Mouse (Mus musculus): ENCODE results near the gene Sergef.

Gene Sergef

DNA sequence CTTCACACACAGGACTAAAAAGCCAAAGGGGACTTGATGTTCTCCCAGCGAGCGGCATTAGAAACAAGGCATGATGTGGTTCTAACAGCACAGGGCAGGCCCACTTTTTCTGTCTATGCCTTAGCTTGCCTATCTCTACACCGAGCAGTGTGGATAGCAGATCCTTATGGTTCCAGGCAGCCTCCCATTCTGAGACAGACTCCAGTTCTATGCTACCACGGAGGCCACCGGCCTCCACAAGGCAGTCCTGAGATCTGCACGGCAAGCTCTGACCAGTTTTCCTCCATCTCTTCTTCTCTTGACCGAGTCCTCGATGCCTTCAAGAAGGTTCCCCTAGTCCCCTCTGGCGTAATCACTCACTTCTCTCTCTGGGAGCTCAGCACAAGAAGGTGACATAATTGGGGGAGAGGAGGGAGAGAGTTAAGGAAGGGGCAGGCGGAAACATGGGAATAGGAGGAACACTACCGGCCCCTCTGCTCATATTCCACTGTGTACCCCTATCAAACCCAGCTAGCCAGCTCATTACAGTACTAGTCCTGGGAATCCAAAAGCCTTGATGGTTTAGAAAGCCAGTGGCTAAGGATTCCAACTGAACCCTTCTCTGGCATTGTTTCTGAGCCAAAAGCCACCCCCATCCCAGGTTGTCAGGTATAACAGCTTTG, 104.7 kb downstream of the Sergef start:
- no peak for DNase-seq

DNA sequence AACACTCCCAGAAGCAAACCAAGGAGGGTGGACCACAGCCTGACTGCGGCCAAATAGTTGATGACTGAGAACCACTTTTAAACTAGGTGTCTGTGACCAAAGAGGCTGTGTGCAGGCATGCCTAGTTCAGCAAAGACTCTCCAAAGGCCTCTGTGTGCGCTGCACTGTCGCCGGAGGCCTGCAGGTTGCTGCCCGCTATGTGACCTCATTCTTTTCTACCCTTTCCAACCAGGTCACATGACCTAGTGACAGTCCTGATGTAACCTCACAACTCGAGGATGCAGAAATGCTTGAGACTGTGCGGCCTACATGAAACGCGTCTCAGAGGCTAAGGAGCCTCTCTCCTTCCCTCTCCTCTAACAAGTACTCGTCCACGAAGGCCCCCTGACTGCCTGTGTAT, 106.1 kb downstream of the Sergef start:
- DNase-seq = no peak

DNA sequence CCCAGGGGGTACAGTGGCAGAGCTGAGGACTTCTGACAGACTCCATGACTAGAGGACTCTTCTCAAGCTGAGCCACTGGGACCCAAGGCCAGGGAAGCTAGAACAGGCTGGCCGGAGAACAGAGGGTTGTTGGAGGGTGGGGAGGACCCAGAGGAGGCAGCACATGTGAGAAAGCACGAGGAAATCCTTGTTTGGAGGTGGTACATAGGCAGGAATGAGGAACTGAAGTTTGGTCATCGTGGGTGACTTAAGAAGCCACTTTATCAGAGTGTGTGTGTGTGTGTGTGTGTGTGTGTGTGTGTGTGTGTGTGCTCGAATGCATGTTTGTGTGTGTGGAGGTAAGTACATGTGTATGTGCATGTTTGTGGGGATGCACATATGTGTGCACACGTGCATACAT, 108.3 kb downstream of the Sergef start:
- no peak for DNase-seq

DNA sequence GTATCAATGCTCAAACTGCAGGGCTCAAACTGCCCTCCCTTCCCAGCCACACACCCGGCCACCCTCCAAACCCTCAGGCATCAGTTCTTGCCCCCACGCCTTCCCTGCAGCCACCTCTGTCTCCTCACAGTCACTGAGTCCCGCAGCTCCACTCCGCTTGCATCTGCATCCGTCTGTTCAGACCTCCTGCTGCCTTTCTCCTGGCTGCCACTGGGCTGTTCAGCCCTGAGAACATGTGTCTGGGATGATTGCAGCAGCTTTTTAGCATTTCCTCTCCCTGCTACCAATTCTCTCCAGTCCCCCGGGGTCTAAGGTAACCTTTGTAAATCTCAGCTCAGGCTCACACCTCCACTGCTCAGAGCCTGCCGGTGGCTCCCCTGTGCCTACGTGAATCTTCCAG, 109.7 kb downstream of the Sergef start:
- DNase-seq = no peak

DNA sequence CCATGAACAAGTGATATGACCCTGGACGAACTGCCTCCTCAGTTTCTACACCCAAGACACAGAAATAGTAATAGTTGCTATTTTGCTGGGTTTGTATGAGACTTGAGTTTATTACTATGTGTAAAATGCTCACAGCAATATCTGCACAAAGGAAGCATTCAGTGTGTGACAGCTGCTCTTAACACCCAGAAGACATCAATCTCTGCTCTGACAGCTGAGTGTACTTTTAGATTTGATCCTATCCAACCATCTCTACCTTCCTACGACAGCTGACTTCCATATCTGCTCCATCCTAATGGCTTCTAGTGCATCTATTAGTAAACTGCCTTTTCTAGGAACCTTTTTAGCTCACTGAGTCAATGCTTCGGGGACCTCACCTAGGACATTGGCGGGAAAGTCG, 110.3 kb downstream of the Sergef start:
- DNase-seq = no peak

DNA sequence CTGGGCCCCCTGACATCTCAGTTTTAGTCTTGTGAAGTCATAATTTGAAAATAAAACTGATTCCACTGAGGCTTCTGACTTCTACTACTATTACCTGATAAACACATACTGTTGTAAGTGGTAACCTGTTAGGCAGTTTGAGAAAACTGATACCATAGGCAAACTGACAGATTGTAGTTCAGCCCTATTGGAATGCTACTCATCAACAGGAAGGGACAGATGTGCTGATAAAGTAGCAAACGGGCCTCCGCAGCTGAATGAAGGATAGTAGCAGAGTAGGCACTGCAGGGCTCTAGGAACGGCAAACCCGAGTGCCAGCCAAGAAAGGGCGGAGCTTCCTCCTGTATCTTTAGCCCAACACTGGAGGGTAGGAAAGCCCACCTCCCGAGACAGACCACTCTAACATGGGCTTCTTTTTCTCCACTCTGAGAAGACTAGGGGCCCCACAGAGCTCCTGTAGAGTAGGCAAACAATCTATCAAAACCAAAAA, 112.9 kb downstream of the Sergef start:
- DNase-seq = no peak

DNA sequence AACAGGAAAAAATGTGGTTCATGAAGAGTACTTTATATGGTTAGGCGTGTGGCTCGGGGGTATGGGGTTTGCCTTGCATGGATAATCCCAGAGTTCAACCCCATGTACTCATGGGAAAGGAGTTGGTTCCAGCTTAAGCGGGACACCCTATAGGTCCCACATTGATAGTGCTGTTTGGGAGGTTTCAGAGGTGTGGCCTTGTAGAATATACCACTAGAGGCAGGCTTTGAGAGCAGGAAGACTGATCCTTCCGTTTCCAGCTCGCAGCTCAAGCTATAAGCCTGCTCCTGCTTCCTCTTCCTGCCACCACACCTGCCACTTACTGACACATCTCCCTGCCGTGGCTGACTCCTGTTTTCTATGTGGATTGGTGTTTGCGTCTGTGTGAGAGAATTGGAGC, 116.4 kb downstream of the Sergef start:
- no peak for DNase-seq

DNA sequence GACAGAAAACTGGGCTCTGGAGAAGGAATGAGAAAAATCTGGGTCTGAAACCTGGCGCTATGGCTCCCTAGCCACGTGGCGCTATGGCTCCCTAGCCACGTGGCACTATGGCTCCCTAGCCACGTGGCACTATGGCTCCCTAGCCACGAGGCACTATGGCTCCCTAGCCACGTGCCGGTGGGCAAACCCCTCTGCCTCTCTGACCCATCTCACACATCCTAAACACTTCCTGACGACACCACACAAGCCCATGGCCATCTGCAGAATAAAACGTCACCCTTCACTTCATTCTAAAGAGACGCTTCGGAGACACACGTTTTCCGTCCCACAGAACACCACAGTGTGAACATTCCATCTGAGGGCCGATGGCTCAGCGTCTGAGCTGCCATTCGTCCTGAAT, 117.8 kb downstream of the Sergef start:
- DNase-seq = no peak

DNA sequence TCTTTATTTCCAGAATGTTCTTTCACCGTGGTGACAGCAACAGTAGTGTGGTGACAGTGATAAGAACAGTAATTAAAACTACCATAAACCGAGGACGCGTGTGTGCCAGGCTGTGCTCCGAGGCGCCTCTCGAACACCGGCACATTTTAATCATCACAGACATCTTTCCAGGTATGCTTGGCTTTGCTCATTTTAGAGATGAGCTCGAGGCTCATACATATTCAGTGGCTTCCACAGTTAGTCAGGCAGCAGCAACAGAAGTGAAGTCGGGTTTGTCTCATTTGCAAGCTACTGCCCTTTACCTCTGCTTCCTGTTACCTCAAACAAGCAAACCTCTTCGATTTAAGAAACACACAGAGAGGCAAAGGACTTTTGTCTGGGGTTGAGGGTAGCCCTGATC, 120.5 kb downstream of the Sergef start:
- DNase-seq = no peak

DNA sequence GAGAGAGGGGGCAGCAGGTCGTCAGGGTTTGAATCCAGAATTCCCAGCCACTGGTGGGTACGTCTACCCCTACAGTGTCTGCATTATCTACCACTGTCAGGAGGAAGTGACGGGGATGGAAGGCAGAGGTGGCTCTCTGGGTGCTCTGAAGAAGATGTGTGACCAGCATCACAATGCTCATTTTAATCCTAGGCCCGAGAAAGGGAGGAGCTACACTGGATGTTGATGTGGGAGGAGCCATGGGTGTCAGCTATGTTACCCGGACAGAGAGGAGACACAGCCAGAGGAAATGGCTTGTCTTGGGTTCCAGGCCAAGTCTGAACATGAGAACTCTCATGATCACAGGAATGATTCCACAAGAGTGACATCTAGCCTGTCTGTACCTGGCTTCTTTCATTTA, 122.4 kb downstream of the Sergef start:
- no peak for DNase-seq

DNA sequence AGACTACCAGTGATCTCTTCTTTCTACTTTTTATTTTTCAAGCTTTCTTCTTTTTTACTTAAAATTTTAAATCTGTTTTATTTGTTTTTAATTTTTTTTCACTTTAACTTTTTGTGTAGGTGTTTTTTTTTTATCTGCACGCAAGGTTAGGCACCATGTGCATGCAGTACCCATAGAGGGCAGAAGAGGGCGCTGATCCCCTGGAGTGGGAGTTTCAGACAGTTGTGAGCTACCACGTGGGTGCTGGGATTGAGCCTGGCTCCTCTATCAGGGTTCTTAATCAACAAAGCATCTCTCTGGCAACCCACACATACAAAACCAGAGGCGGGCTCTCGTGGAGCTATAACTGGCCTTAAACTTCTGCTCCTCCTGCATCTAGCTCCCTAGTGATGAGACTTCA, 123.6 kb downstream of the Sergef start:
- peak; percentile 31 for DNase-seq

DNA sequence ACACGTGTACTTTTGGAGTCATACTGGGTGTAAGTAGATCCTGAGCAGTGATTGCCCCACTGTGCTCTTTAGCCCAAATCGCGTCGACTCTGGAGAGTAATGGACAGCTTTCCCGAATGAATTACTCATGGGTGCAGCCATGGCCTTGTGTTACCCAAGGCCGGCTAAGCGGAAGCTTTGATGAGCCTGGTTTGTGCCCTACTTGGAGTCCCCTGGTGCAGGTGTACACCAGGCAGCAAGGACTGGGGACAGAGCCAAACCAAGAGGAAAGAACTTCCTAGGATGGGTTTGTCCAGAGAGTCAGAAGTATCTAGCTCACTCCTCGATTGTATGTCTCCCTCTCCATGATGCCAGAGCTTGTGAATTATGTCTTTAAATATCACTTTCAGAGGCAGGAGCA, 124.6 kb downstream of the Sergef start:
- DNase-seq = no peak

DNA sequence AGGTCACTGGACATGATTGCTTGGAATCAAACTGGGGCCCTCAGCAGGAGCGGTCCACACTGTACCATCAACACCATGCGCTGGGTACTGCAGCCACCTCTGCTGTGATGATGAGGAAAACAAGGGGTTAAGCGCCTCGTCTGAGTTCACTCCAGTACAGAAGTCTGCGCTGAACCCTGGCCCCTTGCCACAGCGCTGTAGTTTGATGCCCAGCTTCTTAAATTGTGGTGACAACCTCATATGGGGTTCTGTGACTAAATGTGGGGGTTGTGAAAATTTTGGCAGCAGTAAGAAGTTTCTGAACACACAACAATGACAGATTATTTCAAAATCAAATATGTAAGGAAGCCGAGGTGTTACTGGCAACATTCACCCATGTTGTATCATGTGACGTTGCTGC, 126.0 kb downstream of the Sergef start:
- no peak for DNase-seq

DNA sequence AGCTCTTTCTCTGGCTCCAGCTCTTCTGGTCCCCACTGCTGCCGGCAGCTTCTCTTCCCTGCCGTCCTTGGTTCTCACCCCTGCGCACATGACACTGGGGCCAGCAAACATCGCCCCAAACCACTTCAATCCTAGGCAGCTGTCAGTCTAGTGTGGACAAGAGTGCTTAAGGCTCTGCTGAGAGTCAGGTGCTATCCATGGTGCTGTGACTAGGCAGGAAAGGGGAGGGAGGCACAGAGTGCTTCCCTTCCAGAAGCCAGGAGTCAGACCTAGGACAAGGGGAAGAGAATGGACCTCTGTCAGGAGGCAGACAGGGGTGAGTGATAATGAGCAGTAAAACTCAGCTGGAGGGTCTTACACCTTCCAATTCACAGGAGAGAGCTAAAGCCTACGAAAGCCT, 126.8 kb downstream of the Sergef start:
- no peak for DNase-seq

DNA sequence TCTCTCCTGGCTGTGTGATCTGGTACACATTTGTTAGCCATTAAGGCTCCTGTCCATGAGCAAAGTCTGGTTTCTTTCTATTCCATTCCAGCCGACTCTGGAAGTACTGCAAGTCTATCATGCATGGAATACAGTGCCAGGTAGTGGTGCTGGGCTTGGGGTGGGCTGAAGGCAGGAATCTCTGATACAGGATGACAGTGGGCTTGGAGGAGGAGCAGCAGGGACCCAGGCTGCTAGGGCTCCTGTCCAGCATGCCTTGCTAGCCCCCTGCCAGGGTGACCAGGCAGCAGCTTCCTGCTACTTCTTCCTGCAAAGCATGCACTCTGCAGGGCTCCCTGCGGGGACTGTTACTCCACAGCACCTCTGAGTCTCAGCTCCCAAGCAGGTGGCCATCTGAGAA, 128.8 kb downstream of the Sergef start:
- DNase-seq = no peak

DNA sequence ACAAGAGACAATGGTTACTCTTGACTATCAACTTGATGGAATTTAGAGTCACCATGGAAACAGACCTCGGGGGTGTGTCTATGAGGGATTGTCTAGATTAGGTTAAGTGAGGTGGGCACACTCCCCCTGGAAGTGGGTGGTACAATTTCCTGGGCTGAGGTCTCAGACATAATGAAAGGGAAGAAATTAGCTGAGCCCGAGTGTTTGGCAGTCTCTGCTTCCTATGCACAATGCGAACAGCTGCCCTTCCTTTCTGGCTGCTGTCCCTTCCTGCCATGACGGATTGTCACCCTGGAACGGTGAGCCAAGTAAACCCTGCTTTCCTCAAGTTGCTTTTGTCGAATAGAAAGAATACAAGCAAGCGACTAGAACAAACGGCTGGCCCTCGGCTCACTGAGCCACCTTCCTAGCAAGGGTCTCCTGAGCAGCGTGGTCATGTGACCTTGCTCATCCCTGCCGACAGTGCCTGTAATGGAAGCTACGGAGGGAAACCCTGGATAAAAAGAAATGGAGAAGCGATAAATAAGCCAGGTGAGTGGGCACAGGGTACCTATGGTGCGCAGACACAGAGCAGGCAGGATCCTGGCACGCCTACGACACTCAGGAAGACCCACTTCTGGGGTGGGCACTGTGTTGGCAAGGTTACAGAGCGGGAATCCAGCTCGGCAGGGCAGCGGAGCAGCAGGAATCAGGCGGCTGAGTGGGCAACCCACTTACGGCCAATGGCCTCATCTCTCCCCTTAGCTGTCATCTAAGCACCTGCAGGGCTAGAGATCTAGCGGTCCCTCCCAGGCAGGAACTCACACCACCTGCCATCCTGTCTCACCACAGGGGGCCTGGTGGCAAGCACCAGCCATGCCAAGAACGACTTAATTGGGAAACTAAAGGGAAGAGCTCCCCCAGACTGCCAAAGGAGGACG, 130.0 kb downstream of the Sergef start:
- DNase-seq = peak; percentile 21

DNA sequence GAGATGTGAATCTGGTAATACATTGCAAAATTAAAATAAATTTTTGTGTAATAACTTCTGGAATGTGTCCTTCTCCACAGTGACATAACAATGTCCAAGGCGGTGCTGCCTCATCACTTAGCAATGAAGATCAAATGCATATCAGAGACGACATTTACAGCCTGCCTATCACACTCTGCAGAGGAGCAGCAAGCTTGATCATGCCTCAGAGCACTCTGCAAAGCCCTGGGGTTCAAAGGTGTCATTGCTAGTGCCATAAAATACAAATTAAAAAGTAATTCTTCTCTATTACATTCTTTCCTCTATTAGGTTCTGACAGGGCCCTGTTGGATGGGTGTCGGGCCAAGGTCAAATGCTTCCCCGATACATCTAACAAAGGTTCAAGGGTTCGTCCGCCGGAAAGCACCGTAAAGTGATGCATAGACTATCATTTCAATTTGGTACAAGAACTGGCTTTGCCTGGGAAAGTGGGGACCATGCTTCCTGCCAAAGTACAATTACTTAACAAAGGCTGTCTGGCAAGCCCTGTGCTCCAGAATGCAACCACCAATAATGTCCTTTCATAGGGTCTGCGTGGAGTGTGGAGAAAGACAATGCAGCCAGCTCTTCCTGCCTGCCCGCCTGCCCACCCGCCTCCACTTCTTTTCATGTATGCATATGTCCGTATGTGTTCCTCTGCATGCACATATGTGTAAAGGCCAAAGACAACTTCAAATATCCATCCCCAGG, 130.9 kb downstream of the Sergef start:
- no peak for DNase-seq

DNA sequence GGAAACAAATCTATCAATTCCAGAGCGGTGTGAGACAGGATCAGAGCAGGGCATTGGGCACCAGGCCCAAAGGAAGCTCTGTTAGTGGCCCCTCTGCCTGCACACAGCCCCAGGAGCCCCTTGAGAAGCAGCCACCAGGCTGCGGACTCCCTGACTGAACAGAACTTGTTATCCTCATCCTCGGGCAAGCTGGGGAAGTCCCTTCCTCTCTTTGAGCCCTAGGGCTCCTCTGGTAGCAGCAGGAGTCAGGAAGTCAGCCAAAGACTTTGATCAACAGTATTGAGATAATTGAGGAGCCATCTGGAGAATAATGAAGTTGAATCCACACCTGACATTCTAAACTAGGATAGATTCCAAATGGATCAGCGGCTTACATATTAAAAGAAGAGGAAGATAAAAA, 135.4 kb downstream of the Sergef start:
- no peak for DNase-seq

DNA sequence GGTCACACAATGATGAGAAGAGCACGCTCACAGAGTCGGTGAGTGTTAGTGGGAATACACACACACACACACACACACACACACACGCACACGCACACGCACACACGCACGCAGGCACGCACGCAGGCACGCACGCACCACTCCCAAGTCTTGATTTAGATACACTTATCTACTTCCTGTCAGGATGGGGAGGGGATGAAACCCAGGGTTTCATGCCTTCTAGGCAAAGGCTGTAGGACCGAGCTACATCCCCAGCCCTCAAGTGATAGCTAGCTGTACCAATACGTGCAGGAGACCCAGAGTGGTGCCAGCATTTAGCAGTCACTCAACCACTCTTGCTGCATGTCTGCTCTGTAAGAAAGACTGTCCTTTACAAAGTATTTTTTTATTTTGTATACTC, 137.0 kb downstream of the Sergef start:
- DNase-seq = no peak

DNA sequence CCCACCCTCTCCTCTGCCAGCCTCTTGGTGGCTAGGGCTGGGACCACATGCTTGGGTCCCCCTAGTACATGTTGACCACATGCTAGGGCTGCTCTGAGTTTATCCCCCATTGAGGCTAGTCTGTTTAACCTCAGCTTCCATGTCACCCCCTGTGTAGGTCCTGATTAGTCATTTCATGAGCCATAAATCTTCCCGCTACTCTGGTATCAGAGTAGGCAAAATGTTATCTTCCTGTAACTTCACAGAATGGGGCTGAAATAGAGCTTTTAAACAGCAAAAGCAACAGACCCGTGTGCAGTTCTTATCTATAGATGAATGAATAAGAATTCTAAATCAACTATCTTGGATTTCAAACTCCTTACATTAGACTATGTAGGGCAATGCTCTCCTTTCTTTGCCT, 138.1 kb downstream of the Sergef start:
- DNase-seq = no peak

DNA sequence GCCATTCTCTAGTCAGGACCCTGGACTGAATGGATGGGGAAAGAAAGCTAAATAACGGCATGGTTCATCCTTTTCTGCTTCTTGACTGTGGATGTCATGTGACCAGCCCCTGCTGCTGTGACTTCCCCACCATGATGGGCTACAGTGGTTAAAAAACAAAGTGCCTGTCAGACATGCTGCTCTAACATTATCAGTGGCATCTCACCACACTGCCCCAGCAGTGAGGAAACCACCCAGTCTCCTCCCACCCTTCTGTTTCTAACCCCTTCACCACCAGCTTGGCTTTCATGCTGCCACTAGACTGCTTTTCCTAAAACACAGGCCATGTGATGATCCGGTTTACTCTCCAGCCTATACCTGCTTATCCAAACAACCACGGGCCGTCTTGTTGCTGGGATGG, 140.0 kb downstream of the Sergef start:
- DNase-seq = no peak

DNA sequence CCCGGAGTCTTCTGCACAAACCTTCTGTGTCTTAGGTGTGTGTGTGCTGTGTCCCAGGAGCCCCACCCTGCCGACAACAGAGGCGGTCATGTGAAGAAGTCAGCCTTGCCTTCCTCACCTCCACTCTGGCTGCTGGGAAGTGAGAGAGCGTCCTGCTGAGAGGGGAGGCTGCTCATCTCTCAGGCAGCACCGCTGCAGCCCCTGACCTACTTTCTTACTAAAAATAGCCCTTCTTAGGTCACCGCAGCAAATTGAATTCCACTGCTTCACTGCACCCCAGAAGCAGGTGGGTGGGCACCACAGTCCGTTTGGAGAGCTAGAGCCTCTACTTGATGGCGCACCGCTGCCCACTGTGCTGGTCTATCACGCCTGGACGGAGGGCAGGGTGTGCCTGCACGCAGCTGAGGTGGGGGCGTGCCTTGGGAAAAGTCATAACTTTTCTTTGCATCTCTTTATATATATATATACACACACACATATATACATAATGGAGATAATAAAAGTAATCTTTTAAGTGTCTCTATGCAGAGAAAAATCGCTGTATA, 147.4 kb downstream of the Sergef start:
- no peak for DNase-seq

DNA sequence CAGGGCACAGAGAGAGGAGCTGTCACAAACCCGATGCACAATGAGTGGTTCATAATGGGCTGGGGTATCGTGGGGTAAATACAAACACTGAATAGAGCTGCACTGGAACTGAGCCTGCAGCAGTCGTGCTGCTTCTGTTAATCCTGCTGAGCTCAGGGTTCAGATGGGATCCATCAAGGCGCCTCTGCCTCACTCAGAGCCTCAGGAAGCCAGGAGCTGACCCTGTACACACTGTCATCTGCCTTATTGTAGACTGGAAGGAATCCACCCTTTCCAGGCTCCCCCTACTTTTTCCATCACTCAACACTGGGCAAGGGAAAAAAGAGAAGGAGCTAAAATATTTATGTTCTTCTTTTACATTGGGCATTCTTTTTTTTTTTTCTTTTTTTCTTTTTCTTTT, 152.3 kb downstream of the Sergef start:
- DNase-seq = no peak
